Mouse (Mus musculus) limb, embryonic 14.5 days (tissue): Measurements from ENCODE around the gene Snx33. TPM values are rescaled to one million over a fixed set of nuclear protein-coding genes. Genes with fewer than 3 reads are reported as not detected.
A peak's percentile ranks its signal among the peaks of the same experiment; 100 is the strongest.
"Not testable (repeated sequence)": the region's sequence is repeated elsewhere in the genome, so short reads cannot be mapped to it uniquely, and the experiment has no call there.

Source experiments
- ATAC-seq: fragments of 200-750 bp; cut with Nextera tagmentation; 2 replicates; pipeline ENCODE4 v1.8.0; 2017; ENCODE audit warnings: low read depth, moderate number of reproducible peaks, moderate TSS enrichment; ENCODE audit not compliant: low FRiP score
- DNase-seq: peaks from one replicate; pipeline ENCODE4 v3.0.0-alpha.2; 2015; ENCODE audit warnings: low spot score
- H3K27ac ChIP-seq: fragments of 300-500 bp; sonication (generic); replicated peaks from 2 replicates; pipeline ENCODE4 v1.5.1; 2014; ENCODE audit warnings: low read depth, mild to moderate bottlenecking, low read length, moderate library complexity, mixed read lengths
- H3K27me3 ChIP-seq: fragments of 300-500 bp; sonication (generic); 2 replicates; pipeline ENCODE4 v1.6.1; 2014; ENCODE audit warnings: low read length, mixed read lengths; ENCODE audit not compliant: control insufficient read depth, insufficient read depth
- H3K36me3 ChIP-seq: fragments of 300-500 bp; sonication (generic); 2 replicates; pipeline ENCODE4 v1.6.1; 2014; ENCODE audit warnings: mild to moderate bottlenecking, low read length, moderate library complexity, mixed read lengths; ENCODE audit not compliant: control insufficient read depth, insufficient read depth
- H3K4me1 ChIP-seq: fragments of 300-500 bp; sonication (generic); 2 replicates; pipeline ENCODE4 v1.6.1; 2014; ENCODE audit warnings: antibody characterized with exemption, low read length, mixed read lengths; ENCODE audit not compliant: control insufficient read depth, insufficient read depth
- H3K4me2 ChIP-seq: fragments of 300-500 bp; sonication (generic); replicated peaks from 2 replicates; pipeline ENCODE4 v1.6.1; 2014; ENCODE audit warnings: low read depth, mild to moderate bottlenecking, low read length, moderate library complexity; ENCODE audit not compliant: severe bottlenecking
- H3K4me3 ChIP-seq: fragments of 300-500 bp; sonication (generic); replicated peaks from 2 replicates; pipeline ENCODE4 v1.5.1; 2014; ENCODE audit warnings: low read length
- H3K9ac ChIP-seq: fragments of 300-500 bp; sonication (generic); 2 replicates; pipeline ENCODE4 v1.6.1; 2014; ENCODE audit warnings: mild to moderate bottlenecking, low read depth, low read length, moderate library complexity; ENCODE audit not compliant: severe bottlenecking
- H3K9me3 ChIP-seq: fragments of 300-500 bp; sonication (generic); 2 replicates; pipeline ENCODE4 v1.6.1; 2016; ENCODE audit warnings: low read length; ENCODE audit not compliant: control insufficient read depth
- POLR2A ChIP-seq: fragments of 200-500 bp; IDR thresholded peaks from 2 replicates; pipeline ENCODE4 v1.8.0; 2012; ENCODE audit warnings: inconsistent platforms, mild to moderate bottlenecking, moderate library complexity, borderline replicate concordance; ENCODE audit not compliant: insufficient read depth, insufficient read length; ENCODE audit errors: extremely low read depth
- WGBS: fragments of 180-500 bp; shearing (Covaris S2); extraction: QIAGEN DNeasy Blood & Tissue Kit; methylation state at CpG from one replicate; pipeline ENCODE4 v1.1.7; 2014; 5-methylcytosine and 5-hydroxymethylcytosine counted together
- polyA plus RNA-seq, 2 experiments: library from polyadenylated mRNA; depleted of rRNA in 1 of 2; stranded (reverse) in 1 of 2; unstranded in 1 of 2; fragments of >200 nt; fragmentation: Nextera tagmentation in 1 of 2; extraction: Ambion mirVana in 1 of 2; gene quantifications; 2 replicates each; pipeline versions ENCODE4 v1.2.1 to v1.2.3; 2012 to 2014

Snx33 gene
- polyA plus RNA-seq, 2 experiments: 8.1 to 11.4 TPM

DNA sequence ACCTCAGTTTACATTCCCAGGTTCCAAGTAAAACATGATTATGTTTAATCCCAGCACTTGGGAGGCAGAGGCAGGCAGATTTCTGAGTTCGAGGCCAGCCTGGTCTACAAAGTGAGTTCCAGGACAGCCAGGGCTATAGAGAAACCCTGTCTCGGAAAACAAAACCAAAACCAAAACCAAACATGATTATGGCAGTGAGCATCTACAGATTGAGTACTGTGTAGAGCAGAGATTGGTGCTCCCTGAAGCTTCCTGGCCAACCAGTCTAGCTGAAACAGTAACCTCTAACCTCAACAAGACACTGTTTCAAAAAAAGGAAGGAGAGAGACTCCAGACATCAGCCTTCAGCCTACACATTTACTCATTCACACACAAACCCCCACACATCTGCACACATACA is 30.5 kb upstream of the Snx33 start:
- DNase-seq (no peak), ATAC-seq (no peak)
- 88% methylated on average over 2 of the region's 2 CpGs for WGBS
- no peaks in the 10 kb centered on the region for H3K9me3 ChIP-seq
- H3K4me1 ChIP-seq: no peaks in the 10 kb centered on the region
- no peak for TF ChIP-seq POLR2A
- no peak overlapping the region for H3K4me3 ChIP-seq
- no peaks in the 10 kb centered on the region for H3K27me3 ChIP-seq
- H3K4me2 ChIP-seq: no peak overlapping the region
- H3K9ac ChIP-seq: no peak overlapping the region
- H3K27ac ChIP-seq: no peak overlapping the region
- H3K36me3 ChIP-seq: peaks cover 26% of the 10 kb centered on the region; the same call in 1 of the 2 replicates

DNA sequence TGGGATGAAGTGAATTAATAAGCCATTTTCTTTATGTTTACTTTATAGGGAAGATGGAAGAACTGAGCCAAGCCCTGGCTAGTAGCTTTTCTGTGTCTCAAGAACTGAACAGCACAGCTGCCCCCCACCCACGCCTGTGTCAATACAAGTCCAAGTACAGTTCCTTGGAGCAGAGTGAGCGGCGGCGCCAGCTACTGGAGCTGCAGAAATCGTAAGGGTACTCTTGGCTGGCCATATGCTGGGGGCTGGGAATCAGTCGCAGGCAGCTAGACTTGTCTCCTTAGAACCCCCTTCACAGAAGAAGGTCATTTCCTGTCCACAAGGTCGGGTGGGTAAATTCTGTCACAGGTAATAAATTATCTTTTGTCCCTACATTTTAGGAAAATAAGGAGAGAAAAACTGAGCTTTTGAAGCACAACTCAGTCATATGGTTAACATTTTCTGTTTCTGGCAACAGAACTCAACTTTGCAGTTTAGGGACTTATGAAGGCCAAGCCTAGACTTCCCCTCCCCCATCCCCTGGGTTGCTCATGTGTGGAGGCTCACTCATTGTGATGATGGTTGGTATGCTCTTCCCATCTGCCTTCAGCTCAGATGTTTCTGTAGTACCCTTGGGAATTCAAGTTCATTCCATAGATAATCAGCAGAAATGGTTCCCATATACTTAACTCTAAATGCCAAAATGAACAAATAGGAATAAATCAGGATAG is 28.9 kb upstream of the Snx33 start:
- 56% methylated on average over 7 of the region's 7 CpGs for WGBS
- Histone ChIP-seq H3K9me3 (no peaks in the 10 kb centered on the region), H3K4me1 (no peaks in the 10 kb centered on the region), H3K4me2 (no peak overlapping the region), H3K27ac (no peak overlapping the region; the same call in 1 of the 2 replicates), H3K9ac (no peak overlapping the region), H3K36me3 (peaks cover 19% of the 10 kb centered on the region; the same call in 1 of the 2 replicates), H3K27me3 (no peaks in the 10 kb centered on the region), H3K4me3 (no peak overlapping the region)
- DNase-seq (peak; percentile 56), ATAC-seq (no peak)
- no peak for TF ChIP-seq POLR2A

DNA sequence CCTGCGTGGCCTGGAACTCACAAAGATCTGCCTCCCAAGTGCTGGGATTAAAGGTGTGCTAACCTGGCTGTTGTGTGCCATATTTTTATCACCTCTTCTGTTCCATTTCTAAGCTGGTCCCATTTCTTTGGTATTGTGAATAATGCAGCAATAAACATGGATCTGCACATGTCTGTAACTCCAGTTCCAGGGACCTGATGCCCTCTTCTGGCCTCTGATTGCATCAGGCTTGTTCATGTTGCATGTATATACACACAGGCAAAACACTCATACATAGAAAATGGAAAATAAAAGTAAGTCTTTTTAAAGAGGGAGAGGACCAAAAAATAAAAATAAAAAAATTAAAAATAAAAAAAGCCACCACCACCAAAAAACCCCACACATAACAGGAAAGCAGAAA is 25.4 kb upstream of the Snx33 start:
- Histone ChIP-seq H3K36me3 (0 out of 2 replicates have a peak, but pooled peaks cover 10% of the 10 kb centered on the region), H3K27me3 (no peaks in the 10 kb centered on the region), H3K27ac (no peak overlapping the region), H3K4me2 (no peak overlapping the region), H3K9me3 (no peaks in the 10 kb centered on the region), H3K4me3 (no peak overlapping the region), H3K9ac (no peak overlapping the region), H3K4me1 (peaks cover 12% of the 10 kb centered on the region)
- WGBS: 93% methylated on average over 1 of the region's 1 CpGs
- DNase-seq: no peak
- no peak for ATAC-seq
- TF ChIP-seq POLR2A: no peak

DNA sequence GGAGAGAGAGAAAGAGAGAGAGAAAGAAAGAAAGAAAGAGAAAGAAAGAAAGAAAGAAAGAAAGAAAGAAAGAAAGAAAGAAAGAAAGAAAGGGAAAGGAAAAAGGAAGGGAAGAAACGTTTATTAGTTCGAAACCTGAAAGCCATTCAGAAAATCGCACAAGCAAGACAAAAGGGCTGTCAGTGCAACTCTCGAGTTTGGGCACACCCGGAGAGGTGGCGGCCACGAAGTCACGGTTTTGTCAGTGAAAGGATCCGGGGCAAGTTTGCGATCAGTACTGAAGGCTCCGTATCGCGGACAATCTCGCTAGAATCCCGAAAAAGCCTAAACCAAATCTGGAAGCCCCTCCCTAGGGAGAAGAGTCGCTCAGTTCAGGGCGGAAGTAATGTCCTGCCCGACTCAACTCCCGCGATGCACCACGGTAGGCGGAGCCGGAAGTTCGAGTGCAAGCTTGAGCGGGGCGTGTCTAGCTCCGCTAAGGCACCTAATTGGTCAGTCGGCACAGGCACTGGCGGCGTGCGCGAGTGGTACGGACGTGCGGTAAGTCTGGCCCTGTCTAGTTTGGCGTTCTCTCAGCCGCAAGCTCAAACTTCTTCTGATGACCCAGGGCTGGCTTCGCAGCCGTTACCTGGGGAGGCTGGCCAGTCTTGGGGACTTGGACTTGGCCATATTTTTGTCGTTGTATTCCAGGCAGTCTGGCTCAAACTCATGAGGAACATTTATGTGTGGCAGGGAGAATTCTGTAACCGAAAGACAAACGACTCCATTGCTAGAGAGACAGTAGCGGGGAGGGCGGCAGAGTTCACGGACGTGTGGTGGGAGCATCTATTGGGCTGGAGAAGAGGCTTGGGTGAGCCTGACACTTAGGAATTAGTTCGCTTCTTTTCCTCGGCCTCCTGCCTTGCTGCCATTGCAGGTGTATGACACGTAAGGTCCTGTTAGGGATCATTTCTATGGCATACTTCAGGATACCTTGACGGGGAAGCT is 22.5 kb upstream of the Snx33 start, which contains the start of gene Snupn:
Gene Snupn (plus strand): TSS at position 465 of the 987 bp plus-strand sequence.
- H3K27me3 ChIP-seq: no peaks in the 10 kb centered on the region
- H3K4me2 ChIP-seq: peak within 1 kb of the TSS; percentile 66
- peaks cover 12% of the 10 kb centered on the region for H3K4me1 ChIP-seq
- ATAC-seq: peak; percentile 100
- under 1% methylated on average over 50 of the region's 50 CpGs for whole genome bisulfite sequencing
- no peaks in the 10 kb centered on the region for H3K9me3 ChIP-seq
- peak within 1 kb of the TSS; percentile 91 for H3K27ac ChIP-seq
- peak within 1 kb of the TSS; percentile 60 for H3K4me3 ChIP-seq
- peak; percentile 99 for DNase-seq
- 0 out of 2 replicates have a peak, but pooled peaks have one; percentile 75 for TF ChIP-seq POLR2A
- peak within 1 kb of the TSS; percentile 80 for H3K9ac ChIP-seq
- no peaks in the 10 kb centered on the region for H3K36me3 ChIP-seq

DNA sequence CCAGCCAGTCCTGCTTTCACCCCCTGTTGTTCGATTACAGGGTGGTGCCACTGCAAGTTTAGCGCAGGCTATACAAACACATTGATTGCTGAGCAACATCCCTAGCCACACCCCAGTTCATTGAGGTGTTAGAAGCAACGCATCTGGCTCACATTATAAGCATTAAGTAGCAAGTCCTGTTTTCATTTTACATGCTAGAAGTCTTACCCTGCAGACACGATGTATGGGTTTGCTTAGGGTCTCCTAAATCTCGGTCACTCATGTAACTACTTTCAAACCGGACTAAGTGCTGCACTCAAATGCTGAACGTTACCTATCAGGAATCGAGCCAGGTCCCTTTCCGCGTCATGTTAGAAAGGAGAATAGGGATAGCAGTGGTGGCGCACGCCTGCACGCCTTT is 21.6 kb upstream of the Snx33 start:
- Histone ChIP-seq H3K4me3 (peak overlapping the region; percentile 60), H3K27me3 (no peaks in the 10 kb centered on the region), H3K9ac (no peak overlapping the region), H3K36me3 (no peaks in the 10 kb centered on the region), H3K9me3 (no peaks in the 10 kb centered on the region), H3K4me2 (peak overlapping the region; percentile 46), H3K27ac (no peak overlapping the region), H3K4me1 (peaks cover 12% of the 10 kb centered on the region)
- no peak for TF ChIP-seq POLR2A
- 8% methylated on average over 13 of the region's 13 CpGs for WGBS
- DNase-seq (no peak), ATAC-seq (no peak)

DNA sequence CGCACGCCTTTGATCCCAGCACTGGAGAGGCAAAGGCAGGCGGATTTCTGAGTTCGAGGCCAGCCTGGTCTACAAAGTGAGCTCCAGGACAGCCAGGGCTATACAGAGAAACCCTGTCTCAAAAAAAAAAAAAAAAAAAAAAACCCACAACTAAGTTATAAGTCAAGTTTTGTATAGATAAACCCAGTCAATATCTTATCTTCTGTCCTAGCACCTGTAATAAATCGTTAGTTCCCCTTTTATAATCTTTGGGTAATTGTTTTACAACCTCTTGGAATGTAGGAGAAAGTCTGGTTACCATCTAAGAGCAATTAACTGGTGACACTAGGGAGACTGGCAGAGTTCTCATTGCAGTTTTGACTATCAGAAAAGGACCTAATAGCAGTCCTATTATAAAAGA is 20.5 kb upstream of the Snx33 start:
- H3K27me3 ChIP-seq, H3K9ac ChIP-seq, H3K36me3 ChIP-seq, H3K4me2 ChIP-seq, H3K9me3 ChIP-seq, ATAC-seq, H3K4me3 ChIP-seq, DNase-seq, H3K27ac ChIP-seq: not testable (repeated sequence)
- WGBS: 38% methylated on average over 5 of the region's 5 CpGs
- H3K4me1 ChIP-seq: peaks cover 12% of the 10 kb centered on the region

DNA sequence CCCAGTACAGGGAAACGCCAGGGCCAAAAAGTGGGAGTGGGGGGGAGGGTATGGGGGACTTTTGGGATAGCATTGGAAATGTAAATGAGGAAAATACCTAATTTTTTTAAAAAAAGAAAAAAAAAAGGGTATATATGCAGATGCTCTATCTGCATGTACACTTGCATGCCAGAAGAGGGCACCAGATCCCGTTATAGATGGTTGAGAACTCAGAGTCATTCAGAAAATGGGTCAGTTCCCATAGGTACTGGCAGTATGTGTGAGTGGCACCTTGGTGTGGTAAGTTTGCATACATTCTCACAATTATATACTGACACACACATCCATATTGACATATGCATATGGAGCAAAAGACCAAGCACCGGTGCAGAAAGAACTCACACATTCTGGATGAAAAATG is 19.3 kb upstream of the Snx33 start:
- H3K4me2 ChIP-seq, H3K36me3 ChIP-seq, ATAC-seq, DNase-seq, H3K9ac ChIP-seq, H3K27ac ChIP-seq, H3K27me3 ChIP-seq, H3K4me3 ChIP-seq, H3K9me3 ChIP-seq: not testable (repeated sequence)
- H3K4me1 ChIP-seq: peaks cover 12% of the 10 kb centered on the region
- WGBS: 29% methylated on average over 3 of the region's 3 CpGs
